Mouse (Mus musculus) adrenal gland, adult 2 months (tissue): ENCODE data around the gene Sh3bgr. TPM values are rescaled to one million over a fixed set of nuclear protein-coding genes. Genes with fewer than 3 reads are reported as not detected.
A peak's percentile ranks its signal among the peaks of the same experiment; 100 is the strongest.

ENCODE experiments used
- DNase-seq: peaks from one replicate; pipeline ENCODE4 v3.0.0; 2021
- polyA plus RNA-seq: library from polyadenylated mRNA; depleted of rRNA; stranded (reverse); fragments of >200 nt; gene quantifications from 2 replicates; pipeline ENCODE4 v1.2.3, GENCODE M21; 2012; rRNA removed
- total RNA-seq, 2 experiments: library from RNA; stranded (reverse); gene quantifications; 2 replicates each; pipeline ENCODE4 v1.2.3; 2021

Gene Sh3bgr
- total and polyA plus RNA-seq, 3 experiments, result 3.3 to 30.0 (median 25.1) TPM

DNA sequence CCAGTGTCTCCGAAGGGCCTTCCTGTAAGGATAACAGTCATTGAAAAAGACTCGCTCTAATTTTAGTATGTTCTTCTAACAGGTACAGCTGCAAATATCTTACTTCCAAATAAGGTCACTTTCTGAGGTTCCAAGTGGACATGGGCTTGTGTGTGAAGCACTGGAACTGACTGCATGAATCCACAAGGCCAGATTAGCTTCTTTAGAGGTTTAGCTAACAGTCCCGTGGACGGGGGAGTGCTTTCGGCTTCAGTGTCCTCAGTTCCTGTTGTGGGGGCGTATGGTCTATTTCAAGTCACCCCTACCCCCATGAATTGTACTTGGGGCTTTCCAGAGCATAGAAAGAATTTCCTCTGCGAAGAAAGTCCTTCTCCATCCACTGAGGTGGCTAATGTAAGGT is 10.6 kb downstream of the Sh3bgr start:
- DNase-seq, result no peak

DNA sequence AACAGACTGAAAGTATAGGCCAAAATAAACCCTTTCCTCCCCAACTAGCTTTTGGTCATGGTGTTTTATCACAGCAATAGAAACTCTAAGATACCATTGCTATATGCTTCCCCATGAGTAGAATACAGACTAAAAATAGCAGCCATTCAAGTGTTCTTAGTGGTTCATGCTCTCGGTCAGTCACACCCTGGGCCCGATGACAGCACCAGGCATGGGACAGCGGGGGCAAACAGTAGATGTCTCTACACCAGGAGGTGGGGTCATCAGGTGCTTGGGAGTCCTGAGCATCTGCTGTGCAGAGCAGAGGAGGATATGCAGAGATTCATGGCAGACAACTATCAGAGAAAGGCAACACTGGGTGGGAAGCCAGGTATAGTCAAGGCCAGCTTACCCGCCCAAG is 12.8 kb downstream of the Sh3bgr start:
- no peak for DNase-seq

DNA sequence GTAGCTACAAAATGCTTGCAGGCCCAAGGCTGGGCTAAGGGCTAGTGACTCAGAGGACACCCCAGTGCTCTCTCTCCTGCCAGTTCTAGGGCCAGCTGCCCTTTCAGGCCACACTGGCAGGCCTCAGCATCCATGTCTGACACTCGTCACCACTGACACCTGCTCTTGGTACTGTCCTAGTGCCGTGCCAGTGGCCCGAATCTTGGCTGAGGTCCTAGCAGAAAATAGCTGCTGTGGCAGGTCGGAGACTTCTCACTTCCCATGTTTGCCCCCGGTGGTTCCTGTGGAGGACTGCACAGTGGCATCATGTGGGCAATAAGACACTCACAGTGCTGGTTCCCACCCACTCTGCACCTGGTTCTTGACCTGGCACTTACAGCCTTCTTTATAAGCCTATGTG is 21.2 kb downstream of the Sh3bgr start:
- DNase-seq, result no peak

DNA sequence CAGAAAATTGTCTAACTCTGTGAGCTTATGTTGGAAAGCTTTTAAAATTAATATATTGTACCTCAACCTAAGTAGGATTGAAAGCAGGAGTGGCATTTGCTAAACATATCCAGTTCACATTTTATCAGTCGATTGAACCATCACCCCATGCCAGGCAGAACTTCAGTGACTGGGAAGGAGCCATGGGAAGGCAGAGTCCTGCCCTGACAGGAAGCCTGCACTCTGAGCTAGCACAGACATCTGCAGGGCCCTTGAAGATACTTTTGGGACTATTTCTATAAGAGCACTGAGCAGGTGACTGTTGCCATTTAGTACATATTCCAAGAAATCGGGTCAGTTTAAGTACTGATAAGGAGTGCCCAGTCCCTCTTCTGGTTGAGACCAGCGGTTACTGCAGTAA is 21.7 kb downstream of the Sh3bgr start:
- DNase-seq, result no peak

DNA sequence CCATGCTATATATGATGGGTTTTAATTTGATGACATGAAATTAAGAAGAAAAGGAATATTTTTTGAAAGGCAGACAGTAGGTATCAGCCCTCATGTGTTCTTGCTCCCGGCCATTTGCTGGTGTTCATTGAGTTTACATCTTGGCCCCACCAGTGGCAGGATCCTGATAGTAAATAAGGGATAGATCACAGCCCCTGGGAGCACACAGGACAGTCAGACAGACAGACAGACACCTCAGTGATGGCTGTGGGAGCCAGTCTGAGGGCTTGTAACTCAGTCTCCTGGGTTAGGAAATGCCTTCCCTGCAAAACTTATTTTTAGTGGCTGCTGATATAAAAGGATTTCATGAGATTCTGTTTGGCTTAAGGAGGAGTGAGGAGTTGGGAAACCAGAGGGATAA is 22.2 kb downstream of the Sh3bgr start:
- no peak for DNase-seq

DNA sequence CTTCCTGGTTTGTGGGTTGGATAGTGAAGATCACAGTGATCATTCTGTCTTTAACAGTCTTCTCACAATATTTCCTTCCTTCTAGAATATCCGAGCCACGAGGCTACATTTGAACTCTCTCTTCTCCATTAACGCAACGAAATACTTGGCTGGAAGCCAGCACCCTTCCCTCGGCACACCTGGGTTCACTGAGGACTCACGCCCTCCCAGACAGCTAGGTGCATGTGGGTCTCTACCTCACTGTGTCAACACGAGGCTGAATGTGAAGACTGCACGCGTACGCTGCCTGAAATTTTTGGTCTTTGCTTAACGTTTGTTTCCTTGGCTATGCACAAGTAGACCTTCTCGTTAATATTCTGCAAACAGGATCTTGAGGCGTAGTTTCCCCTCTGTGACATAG is 28.2 kb downstream of the Sh3bgr start:
- no peak for DNase-seq

DNA sequence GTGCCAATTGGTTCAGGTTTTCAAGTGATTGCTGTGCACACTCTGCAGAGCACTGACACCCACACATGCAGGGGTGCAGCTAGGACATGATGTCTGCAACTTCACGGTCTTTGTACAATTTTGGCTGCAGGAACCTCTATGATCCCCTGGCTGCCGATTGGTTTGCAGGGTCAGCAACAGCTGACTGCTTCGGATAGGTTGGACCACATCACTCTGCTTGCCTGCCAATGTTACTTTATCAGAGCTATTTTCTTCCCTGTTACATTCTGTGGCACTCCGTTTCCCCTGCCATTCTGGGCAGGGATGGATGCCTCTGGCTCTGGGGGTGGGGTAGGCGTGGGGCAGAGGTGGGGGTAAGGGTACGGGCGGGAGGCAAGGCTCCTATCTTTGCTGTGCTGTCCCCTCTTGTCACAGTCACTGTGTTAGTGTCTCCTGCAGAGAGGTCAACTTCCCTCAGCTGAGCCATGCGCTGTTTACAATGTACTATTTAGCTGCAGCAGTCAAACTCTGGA is 28.9 kb downstream of the Sh3bgr start:
- DNase-seq, result no peak

DNA sequence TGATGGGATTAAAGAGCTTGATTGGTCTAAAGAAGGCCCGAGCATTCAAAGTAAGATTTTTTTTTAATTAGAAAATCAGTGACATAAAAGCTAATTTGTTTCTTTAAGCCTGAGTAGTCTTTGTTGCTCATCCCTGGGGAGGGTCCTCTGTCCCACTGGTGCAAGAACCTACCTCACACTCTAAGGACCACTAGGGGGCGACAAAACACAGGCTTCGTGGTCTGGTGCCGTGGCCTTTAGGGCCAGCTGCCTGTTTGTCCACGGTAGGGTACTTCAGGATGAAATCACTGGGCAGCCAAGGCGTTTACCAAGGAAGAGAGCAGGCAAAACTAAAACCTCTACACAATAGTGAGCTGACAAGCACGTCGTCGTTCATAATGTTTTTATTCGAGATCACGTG is 30.2 kb downstream of the Sh3bgr start:
- DNase-seq, result peak; percentile 79

DNA sequence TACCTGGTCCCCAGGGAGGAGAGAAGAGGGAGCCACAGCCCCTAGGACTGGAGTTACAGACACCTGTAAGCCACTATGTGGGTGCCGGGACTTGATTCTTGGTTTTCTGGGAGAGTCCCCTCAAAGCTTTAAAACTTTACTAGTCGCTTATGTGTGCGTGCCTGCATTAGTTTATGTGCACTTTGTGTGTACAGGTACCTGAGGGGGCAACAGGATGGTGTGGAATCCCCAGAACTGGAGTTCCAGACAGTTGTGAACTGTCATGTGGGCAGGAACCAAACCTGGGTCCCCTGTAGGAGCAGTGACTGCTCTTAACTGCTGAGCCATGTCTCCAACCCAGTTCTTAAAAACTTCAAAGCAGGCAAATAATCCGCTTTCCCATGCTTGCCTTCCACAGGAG is 31.0 kb downstream of the Sh3bgr start:
- DNase-seq, result no peak

DNA sequence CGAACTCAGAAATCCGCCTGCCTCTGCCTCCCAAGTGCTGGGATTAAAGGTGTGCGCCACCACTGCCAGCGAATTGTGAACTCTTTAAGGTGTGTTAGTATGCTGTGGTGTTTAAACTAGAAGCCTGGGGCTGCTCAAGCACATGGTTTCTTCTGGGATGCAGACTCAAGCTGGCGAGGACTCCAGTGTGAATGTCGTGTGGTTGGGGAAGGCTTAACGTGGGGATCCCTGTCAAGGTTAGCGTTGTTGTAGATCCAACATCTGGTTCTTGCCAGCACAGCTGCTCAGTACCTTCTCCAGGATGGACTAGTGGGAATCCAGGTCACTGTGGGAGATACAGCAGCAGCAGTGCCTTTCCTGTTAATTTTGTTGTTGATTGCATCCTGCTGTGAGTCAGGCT is 31.7 kb downstream of the Sh3bgr start:
- no peak for DNase-seq

DNA sequence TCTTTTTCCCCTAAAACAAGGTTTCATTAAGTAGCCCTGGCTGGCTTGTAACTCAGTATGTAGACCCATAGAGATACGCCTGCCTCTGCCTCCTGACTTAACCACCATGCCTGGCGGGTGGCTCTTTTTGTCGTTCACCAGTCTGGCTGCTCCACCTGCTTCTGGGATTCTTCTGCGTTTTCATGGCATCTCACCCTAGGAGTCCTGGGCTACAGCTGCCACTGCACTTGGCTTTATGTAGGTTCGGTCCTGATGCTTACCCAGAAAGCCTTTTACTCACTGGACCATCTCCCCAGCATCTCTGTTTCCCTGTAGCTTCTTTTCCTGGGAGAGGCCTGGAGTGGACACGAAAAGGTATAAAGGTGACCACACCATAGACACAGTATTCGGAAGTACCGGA is 33.7 kb downstream of the Sh3bgr start:
- no peak for DNase-seq

DNA sequence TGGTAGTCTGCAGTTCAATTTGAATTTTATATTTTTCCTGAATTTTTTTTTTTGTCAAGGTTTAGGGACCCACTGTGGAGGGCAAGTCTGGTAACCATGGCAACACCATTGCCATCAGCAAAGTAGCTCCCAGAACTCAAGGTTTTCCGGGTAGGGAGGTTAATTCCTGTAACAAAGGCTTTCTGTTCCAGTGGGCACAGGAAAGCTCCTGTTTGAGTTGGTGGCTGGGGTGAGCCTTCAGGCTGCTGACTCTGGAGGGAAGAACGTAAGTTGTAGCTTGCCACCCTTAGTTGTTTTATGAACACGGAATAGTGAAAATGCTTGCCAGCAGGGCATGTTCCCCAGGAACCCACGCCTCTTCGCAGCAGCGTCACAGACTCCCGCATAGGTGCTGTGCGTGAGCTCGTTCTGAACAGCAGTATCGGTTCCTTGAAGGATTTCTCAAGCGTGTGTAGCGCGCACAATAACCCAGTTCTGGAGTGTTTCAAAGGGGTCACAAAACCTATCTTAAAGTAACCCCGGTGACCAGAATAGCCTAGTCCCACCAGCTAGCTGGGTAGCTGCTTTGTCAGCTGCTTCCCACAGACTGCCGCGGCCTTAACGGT is 35.2 kb downstream of the Sh3bgr start, which contains the start of gene B3galt5:
TSS of gene B3galt5 (plus strand) at position 436 of the 605 bp plus-strand sequence.
- no peak for DNase-seq

DNA sequence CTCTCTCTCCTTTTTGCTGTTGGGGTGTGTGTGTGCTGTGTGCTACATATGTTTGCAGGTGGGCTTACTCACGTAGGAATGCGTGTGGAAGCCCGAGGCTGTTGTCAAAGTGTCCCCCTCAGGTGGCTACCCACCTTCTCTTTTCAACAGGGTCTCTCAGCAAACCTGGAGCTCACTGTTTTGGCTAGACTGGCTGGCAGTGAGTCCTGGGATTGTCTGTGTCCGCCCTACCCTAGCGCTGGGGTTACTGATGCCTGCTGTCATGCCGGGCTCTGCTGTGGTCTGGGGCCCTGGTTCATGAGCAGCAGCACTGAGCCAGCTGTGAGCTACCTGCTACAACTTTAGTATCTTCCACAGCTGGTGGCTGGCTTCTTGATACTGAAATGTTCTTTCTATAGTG is 44.2 kb downstream of the Sh3bgr start:
- DNase-seq, result no peak

DNA sequence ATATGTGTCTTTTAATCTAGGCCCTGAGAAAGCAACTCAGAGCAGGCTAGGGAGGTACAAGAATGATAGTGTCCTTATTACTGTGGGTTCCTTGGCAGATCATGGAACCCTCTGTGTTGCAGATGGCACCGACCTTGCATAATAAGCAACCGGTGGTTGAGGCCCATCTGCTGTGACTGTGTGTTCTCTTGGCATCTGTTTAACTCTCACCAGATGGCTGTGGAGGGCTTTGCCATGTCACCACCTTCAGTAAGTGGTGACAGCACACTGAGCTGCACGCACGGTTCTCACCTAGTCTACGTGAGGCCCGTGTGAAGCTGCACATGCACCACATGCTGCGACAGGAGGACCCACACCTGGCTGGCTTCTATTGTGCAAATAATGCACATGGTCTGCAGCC is 49.4 kb downstream of the Sh3bgr start:
- DNase-seq, result no peak

DNA sequence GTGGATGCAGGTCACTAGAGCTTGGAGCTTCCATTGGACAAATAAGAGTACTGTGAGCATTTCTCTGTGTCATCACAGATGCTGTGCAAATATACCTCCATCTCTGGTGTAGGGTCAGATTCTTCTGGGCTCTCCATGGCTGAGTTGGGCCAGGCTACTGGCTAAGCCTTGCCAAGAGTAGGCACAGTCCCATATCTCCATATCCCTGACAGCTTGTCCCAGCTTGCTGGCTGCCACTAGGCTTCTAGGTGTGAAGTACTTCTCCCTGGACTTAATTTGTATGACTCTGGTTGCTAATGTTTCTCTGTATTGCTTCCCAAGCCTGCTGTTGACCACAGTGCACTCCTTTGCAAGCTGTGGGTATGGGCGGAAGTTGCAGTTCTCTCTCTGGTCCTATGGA is 51.9 kb downstream of the Sh3bgr start:
- DNase-seq, result no peak

DNA sequence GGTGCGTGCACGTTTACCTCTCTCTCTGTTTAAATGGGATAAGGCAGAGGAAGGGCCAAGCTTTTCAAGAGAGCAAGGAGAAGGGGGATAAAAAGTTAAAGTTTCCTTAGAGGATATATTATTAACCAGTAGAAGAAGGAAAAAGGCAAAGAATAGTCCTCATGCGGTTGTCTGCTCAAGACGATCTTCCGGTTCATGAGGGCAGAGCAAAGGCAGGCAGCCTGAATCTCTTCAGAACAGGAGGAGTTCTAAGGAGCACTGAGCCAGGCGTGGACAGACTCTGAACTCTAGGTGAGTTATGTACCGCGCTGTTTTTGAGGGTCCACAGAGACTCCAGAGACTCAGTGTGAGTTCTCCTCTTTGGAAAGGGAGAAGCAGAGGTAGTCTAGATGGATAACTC is 58.2 kb downstream of the Sh3bgr start:
- DNase-seq, result no peak

DNA sequence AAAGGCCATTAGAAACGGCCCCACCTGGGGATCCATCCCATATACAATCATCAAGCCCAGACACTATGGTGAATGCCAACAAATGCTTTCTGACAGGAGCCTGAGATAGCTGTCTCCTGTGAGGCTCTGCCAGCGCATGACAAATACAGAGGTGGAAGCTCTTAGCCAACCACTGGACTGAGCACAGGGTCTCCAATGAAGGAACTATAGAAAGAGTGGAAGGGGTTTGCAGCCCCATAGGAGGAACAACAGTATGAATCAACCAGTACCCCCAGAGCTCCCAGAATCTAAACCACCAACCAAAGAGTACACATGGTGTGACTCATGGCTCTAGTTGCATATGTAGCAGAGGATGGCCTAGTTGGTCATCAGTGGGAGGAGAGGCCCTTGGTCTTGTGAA is 71.5 kb downstream of the Sh3bgr start:
- DNase-seq, result no peak

DNA sequence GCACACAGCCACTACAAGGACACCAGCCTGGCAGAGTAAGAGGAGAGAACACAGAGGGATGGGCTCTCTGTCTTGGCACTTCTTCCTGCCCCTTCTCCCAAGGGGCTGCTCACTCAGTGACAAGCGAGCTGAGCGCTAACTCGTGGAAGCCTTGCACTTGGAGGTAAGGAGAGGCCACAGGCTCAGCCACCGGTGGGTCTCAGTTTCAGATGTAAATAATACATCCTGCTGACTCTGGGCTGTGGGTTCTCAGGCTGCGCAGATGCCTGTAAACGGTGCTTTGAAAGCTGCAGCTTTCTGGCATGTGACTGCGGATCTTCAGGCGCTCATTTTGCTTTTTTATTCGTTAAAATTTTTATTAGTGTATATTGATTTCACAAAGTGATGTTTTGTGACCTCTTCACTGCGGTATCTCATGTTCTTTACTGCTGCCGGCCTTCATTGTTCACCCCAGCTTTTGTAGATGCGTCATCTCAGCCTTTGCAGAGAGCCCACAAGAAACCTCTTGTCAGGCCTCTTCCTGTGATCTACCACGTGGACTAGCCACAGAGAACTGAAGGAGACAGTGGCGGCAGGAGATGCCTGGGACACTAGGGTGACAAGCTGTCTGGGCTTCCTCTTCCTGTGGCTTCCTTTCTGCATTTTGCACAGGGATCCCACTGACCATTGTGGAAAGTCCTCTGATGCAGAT is 72.8 kb downstream of the Sh3bgr start:
- DNase-seq, result peak; percentile 4

DNA sequence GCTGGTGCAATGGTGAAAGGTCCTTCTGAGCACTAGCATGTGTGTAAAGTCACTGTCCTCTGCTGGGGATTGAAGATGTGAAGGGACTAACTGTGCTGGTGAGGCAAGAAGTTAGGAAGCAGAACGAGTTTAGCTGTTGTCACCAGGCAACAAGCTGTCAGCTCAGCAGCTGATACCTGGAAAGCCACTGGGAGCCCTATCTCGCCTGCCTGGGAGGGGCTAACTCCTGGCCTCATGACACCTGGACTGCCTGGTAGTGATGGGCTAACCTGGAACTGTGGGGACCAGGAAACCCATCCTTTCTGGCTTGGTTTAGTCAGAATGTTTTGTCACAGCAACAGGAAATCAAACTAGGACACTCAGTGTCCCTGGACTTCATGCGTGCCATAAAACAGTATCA is 76.3 kb downstream of the Sh3bgr start:
- DNase-seq, result no peak

Other genes with a start within 250 kb of the Sh3bgr start
- 10 to 100 TPM; 32.1 to 33.2 TPM for gene Psmg1, start 209.5 kb upstream of the Sh3bgr start, total RNA-seq
- gene Psmg1, start 209.5 kb upstream of the Sh3bgr start, polyA plus RNA-seq, result 6.8 and 8.6 TPM in 2 replicates
- 10 to 100 TPM; 62.3 to 73.5 TPM for gene Brwd1, start 117.9 kb upstream of the Sh3bgr start, total RNA-seq
- 16.8 and 29.0 TPM in 2 replicates for gene Brwd1, start 117.9 kb upstream of the Sh3bgr start, polyA plus RNA-seq
- 100 to 1,000 TPM; 215 to 238 TPM for gene Hmgn1, start 72.7 kb upstream of the Sh3bgr start, total RNA-seq
- gene Hmgn1, start 72.7 kb upstream of the Sh3bgr start, polyA plus RNA-seq, result 12.9 and 14.9 TPM in 2 replicates
- gene Wrb, start 55.0 kb upstream of the Sh3bgr start, total RNA-seq, result 10 to 100 TPM; 23.4 to 45.2 TPM
- 50.0 and 84.1 TPM in 2 replicates for gene Wrb, start 55.0 kb upstream of the Sh3bgr start, polyA plus RNA-seq
- 1 to 10 TPM; 1.2 to 3.0 TPM for gene Lca5l, start 8.2 kb upstream of the Sh3bgr start, total RNA-seq
- gene Lca5l, start 8.2 kb upstream of the Sh3bgr start, polyA plus RNA-seq, result 0.86 and 1.0 TPM in 2 replicates
- under 1 TPM; 0.14 to 0.45 TPM for gene B3galt5, start 35.4 kb downstream of the Sh3bgr start, total RNA-seq
- gene B3galt5, start 35.4 kb downstream of the Sh3bgr start, polyA plus RNA-seq, result 0.03 and 0.04 TPM in 2 replicates
- not detected for gene Itgb2l, start 243.2 kb downstream of the Sh3bgr start, total RNA-seq
- gene Itgb2l, start 243.2 kb downstream of the Sh3bgr start, polyA plus RNA-seq, result not detected in 2 replicates